Mouse (Mus musculus): ENCODE results near the gene Fzd7. TPM values are rescaled to one million over a fixed set of nuclear protein-coding genes. Genes with fewer than 3 reads are reported as not detected.
A peak's percentile ranks its signal among the peaks of the same experiment; 100 is the strongest.

Fzd7 gene
- polyA plus RNA-seq, 1 experiment: 51.7 TPM

DNA sequence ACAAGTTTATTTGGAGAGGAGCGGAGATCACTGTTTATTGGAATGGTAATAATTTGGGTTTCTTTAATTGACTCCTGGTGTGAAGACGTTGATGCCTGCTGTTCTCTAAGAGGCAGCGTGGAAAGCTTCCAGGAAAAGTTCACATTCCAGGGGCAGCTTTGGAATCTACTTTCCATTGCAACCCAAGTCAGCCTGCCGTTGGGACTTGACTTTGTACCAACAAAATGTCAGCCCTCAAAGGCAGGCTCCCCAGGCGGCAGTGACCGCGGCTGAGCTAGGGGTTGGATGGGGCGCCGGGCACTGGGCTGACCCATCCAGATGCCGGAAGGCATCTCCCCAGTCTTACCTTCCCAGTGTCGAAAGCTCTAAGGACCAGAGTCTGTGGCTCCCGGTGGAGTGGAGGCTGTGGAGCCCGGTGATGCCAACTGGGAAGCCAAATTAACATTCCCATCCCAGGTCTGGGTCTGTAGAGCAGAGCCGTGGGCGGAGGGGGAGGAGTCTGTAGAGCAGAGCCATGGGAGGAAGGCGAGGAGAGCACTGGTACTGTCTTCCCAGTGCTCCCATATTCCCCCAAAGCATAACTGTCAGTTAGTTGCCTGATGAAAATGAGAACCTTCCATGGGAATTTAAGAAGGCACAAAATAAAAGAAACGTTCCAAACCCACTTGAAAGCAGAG is 26.4 kb downstream of the Fzd7 start:
- Histone ChIP-seq H3K4me3 (ENCODE audit: low read depth, low read length) (no peak overlapping the region), H3K27ac (ENCODE audit: insufficient read depth, low read length) (no peak overlapping the region)

DNA sequence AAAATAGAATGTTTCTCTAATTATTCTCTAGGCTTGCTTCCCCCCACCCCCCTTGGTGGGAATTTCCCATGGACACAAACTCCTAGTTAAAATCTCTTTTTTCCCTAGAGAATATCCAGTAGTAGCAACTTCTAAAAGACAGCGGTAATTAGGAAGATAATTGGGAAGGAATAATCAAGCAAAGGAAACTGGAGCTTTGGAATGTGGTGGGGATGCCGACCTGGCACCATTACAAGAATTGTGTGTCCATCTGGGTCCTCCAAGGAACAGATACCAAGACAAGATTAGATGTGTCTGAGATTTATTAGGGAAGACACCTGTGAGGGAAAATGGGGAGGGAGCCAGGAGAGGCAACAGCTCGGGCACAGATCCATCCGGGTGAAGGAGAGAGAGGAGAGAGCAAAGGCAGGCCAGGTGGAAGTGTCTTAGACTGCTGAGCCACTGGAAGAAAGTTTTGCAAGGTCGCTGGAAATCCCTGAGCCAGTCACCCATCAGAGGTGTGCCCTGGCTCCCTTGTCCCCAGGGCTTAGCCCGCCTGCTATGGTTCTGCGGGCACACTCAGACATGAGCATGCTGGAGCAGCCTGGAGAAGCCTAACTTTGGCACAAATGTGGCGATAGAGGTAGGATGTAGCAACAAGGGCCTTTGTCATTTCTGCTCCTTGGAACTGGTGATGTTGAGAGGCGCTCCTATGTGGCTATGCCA is 29.5 kb downstream of the Fzd7 start:
- H3K4me3 ChIP-seq (ENCODE audit: low read depth, low read length): no peak overlapping the region

More for the DNA sequence above, 26.4 kb downstream of the Fzd7 start:
- Histone ChIP-seq H3K9ac (ENCODE audit: low read depth, poor library complexity, severe bottlenecking) (no peak overlapping the region), H3K9me3 (replicated peaks; ENCODE audit: control insufficient read depth, insufficient read depth, low read length, poor library complexity, severe bottlenecking) (no peaks in the 10 kb centered on the region), H3K4me1 (ENCODE audit: control insufficient read depth, insufficient read depth, low read length) (no peaks in the 10 kb centered on the region), H3K36me3 (ENCODE audit: control insufficient read depth, insufficient read depth, low read length, poor library complexity, severe bottlenecking) (no peaks in the 10 kb centered on the region), H3K27me3 (ENCODE audit: control insufficient read depth, insufficient read depth, low read length, poor library complexity, severe bottlenecking) (no peaks in the 10 kb centered on the region)
- TF ChIP-seq EP300 (IDR thresholded peaks at IDR 0.05; ENCODE audit: insufficient read depth, low read depth, low read length) (no peak), CTCF (IDR thresholded peaks at IDR 0.05; ENCODE audit: low read depth, low read length) (no peak), POLR2A (IDR thresholded peaks at IDR 0.05; ENCODE audit: insufficient read depth, low read length) (no peak)

GRCm38 (mm10) chr1:59516026-59516917 is 34.0 kb downstream of the Fzd7 start, which contains the start of gene Gm973:
TSS of gene Gm973 (plus strand) at chr1:59516264.
- Histone ChIP-seq H3K4me3 (ENCODE audit: low read depth, low read length) (peak within 1 kb of the TSS; percentile 48), H3K9me3 (replicated peaks; ENCODE audit: control insufficient read depth, insufficient read depth, low read length, poor library complexity, severe bottlenecking) (no peaks in the 10 kb centered on the region), H3K36me3 (ENCODE audit: control insufficient read depth, insufficient read depth, low read length, poor library complexity, severe bottlenecking) (no peaks in the 10 kb centered on the region), H3K4me1 (ENCODE audit: control insufficient read depth, insufficient read depth, low read length) (peaks cover 8% of the 10 kb centered on the region), H3K9ac (ENCODE audit: low read depth, poor library complexity, severe bottlenecking) (0 out of 2 replicates have a peak within 1 kb of the TSS, but pooled peaks have one; percentile 12), H3K27ac (ENCODE audit: insufficient read depth, low read length) (no peak within 1 kb of the TSS), H3K27me3 (ENCODE audit: control insufficient read depth, insufficient read depth, low read length, poor library complexity, severe bottlenecking) (no peaks in the 10 kb centered on the region)
- TF ChIP-seq CTCF (IDR thresholded peaks at IDR 0.05; ENCODE audit: low read depth, low read length): no peak

More for the DNA sequence above, 29.5 kb downstream of the Fzd7 start:
- no peak overlapping the region for H3K27ac ChIP-seq (ENCODE audit: insufficient read depth, low read length)
- H3K4me1 ChIP-seq (ENCODE audit: control insufficient read depth, insufficient read depth, low read length): peaks cover 2% of the 10 kb centered on the region
- H3K9me3 ChIP-seq (replicated peaks; ENCODE audit: control insufficient read depth, insufficient read depth, low read length, poor library complexity, severe bottlenecking): no peaks in the 10 kb centered on the region
- H3K27me3 ChIP-seq (ENCODE audit: control insufficient read depth, insufficient read depth, low read length, poor library complexity, severe bottlenecking): no peaks in the 10 kb centered on the region
- no peaks in the 10 kb centered on the region for H3K36me3 ChIP-seq (ENCODE audit: control insufficient read depth, insufficient read depth, low read length, poor library complexity, severe bottlenecking)
- no peak for TF ChIP-seq EP300 (IDR thresholded peaks at IDR 0.05; ENCODE audit: insufficient read depth, low read depth, low read length)
- H3K9ac ChIP-seq (ENCODE audit: low read depth, poor library complexity, severe bottlenecking): no peak overlapping the region

DNA sequence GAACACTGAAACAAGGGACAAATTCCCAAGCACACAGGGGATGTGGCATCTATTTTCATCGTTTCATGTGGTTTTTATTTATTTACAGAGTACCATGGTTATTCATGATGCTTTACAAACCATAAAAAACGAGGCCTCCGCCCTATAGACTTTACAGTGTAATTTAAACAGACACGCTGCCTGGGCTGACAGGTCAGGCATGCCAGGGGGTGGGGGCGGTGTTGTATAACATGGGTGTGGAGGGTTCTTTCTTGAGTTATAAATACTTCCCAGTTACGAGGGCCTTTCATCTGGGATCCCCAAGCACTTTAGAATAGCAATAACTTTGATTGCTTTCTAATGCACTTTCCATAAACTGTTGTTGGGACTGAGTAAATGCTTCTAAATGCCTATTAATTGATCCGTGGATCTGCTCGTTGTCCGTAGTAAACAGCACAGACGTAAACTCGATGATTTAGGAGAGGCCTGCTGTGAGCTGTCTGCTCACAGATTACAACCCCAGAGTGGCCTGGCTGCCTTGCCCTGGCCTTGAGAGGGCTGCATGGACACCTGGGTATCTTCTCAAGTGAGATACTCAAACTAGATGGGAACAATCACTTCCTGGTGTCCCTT is 38.1 kb downstream of the Fzd7 start:
- no peaks in the 10 kb centered on the region for H3K9me3 ChIP-seq (replicated peaks; ENCODE audit: control insufficient read depth, insufficient read depth, low read length, poor library complexity, severe bottlenecking)
- H3K4me3 ChIP-seq (ENCODE audit: low read depth, low read length): no peak overlapping the region
- TF ChIP-seq CTCF (IDR thresholded peaks at IDR 0.05; ENCODE audit: low read depth, low read length) (no peak), POLR2A (IDR thresholded peaks at IDR 0.05; ENCODE audit: insufficient read depth, low read length) (no peak), EP300 (IDR thresholded peaks at IDR 0.05; ENCODE audit: insufficient read depth, low read depth, low read length) (no peak)
- no peaks in the 10 kb centered on the region for H3K36me3 ChIP-seq (ENCODE audit: control insufficient read depth, insufficient read depth, low read length, poor library complexity, severe bottlenecking)
- H3K27me3 ChIP-seq (ENCODE audit: control insufficient read depth, insufficient read depth, low read length, poor library complexity, severe bottlenecking): no peaks in the 10 kb centered on the region
- no peak overlapping the region for H3K27ac ChIP-seq (ENCODE audit: insufficient read depth, low read length)
- H3K4me1 ChIP-seq (ENCODE audit: control insufficient read depth, insufficient read depth, low read length): peaks cover 14% of the 10 kb centered on the region
- no peak overlapping the region for H3K9ac ChIP-seq (ENCODE audit: low read depth, poor library complexity, severe bottlenecking)

GRCm38 (mm10) chr1:59522456-59522855 is 40.2 kb downstream of the Fzd7 start:
- no peaks in the 10 kb centered on the region for H3K9me3 ChIP-seq (replicated peaks; ENCODE audit: control insufficient read depth, insufficient read depth, low read length, poor library complexity, severe bottlenecking)
- peaks cover 12% of the 10 kb centered on the region for H3K4me1 ChIP-seq (ENCODE audit: control insufficient read depth, insufficient read depth, low read length)

More at GRCm38 (mm10) chr1:59522456-59522855, 40.2 kb downstream of the Fzd7 start:
- Histone ChIP-seq H3K9ac (ENCODE audit: low read depth, poor library complexity, severe bottlenecking) (no peak overlapping the region), H3K27ac (ENCODE audit: insufficient read depth, low read length) (0 out of 2 replicates have a peak overlapping the region, but pooled peaks have one; percentile 42), H3K36me3 (ENCODE audit: control insufficient read depth, insufficient read depth, low read length, poor library complexity, severe bottlenecking) (no peaks in the 10 kb centered on the region), H3K27me3 (ENCODE audit: control insufficient read depth, insufficient read depth, low read length, poor library complexity, severe bottlenecking) (no peaks in the 10 kb centered on the region), H3K4me3 (ENCODE audit: low read depth, low read length) (no peak overlapping the region)
- peak; percentile 85 for TF ChIP-seq EP300 (IDR thresholded peaks at IDR 0.05; ENCODE audit: insufficient read depth, low read depth, low read length)
- no peak for TF ChIP-seq CTCF (IDR thresholded peaks at IDR 0.05; ENCODE audit: low read depth, low read length)
